Mouse (Mus musculus): ENCODE data around the gene Tmem59l. TPM values are rescaled to one million over a fixed set of nuclear protein-coding genes. Genes with fewer than 3 reads are reported as not detected.

Gene Tmem59l
- polyA plus RNA-seq, 1 experiment from 2014 or later: 0.33 TPM

GRCm38 (mm10) chr8:70486191-70486681, 922 bp downstream of the Tmem59l start:
- DNase-seq: no peak
- H3K4me3 ChIP-seq (replicated peaks): no peak overlapping the region
- no peak overlapping the region for H3K27ac ChIP-seq
- no peak overlapping the region for H3K9ac ChIP-seq
- H3K27me3 ChIP-seq: peaks cover 100% of the 10 kb centered on the region
- ATAC-seq (ENCODE audit: low read depth): no peak
- no peaks in the 10 kb centered on the region for H3K9me3 ChIP-seq (replicated peaks)
- 47% methylated on average over 7 of the region's 7 CpGs for WGBS (ENCODE audit: insufficient replicate concordance)
- no peak overlapping the region for H3K4me2 ChIP-seq
- H3K4me1 ChIP-seq (replicated peaks): peaks cover 21% of the 10 kb centered on the region
- no peaks in the 10 kb centered on the region for H3K36me3 ChIP-seq

GRCm38 (mm10) chr8:70482943-70483342, 4.2 kb downstream of the Tmem59l start:
- H3K4me3 ChIP-seq (replicated peaks): no peak overlapping the region
- no peaks in the 10 kb centered on the region for H3K9me3 ChIP-seq (replicated peaks)
- ATAC-seq (ENCODE audit: low read depth) (no peak), DNase-seq (no peak)
- no peak overlapping the region for H3K9ac ChIP-seq
- H3K27ac ChIP-seq: no peak overlapping the region
- no peak overlapping the region for H3K4me2 ChIP-seq
- peaks cover 98% of the 10 kb centered on the region for H3K27me3 ChIP-seq
- 63% methylated on average over 2 of the region's 2 CpGs for WGBS (ENCODE audit: insufficient replicate concordance)
- peaks cover 14% of the 10 kb centered on the region for H3K4me1 ChIP-seq (replicated peaks)
- no peaks in the 10 kb centered on the region for H3K36me3 ChIP-seq

- DNase-seq: no peak
- H3K36me3 ChIP-seq: no peaks in the 10 kb centered on the region
- H3K4me1 ChIP-seq (replicated peaks): peaks cover 22% of the 10 kb centered on the region
- WGBS (ENCODE audit: insufficient replicate concordance): 58% methylated on average over 3 of the region's 3 CpGs
- peaks cover 89% of the 10 kb centered on the region for H3K27me3 ChIP-seq
- H3K4me2 ChIP-seq: no peak overlapping the region
- no peak for ATAC-seq (ENCODE audit: low read depth)
- no peak overlapping the region for H3K4me3 ChIP-seq (replicated peaks)
- no peaks in the 10 kb centered on the region for H3K9me3 ChIP-seq (replicated peaks)
- H3K27ac ChIP-seq: no peak overlapping the region
- no peak overlapping the region for H3K9ac ChIP-seq
Observed at GRCm38 (mm10) chr8:70481908-70482307, 5.2 kb downstream of the Tmem59l start.

GRCm38 (mm10) chr8:70477269-70477982, 9.7 kb downstream of the Tmem59l start:
- Histone ChIP-seq H3K27ac (peak overlapping the region; percentile 87), H3K36me3 (peaks cover 8% of the 10 kb centered on the region), H3K4me3 (replicated peaks) (peak overlapping the region; percentile 79), H3K4me2 (peak overlapping the region; percentile 87), H3K9me3 (replicated peaks) (no peaks in the 10 kb centered on the region), H3K4me1 (replicated peaks) (peaks cover 42% of the 10 kb centered on the region), H3K9ac (peak overlapping the region; percentile 59), H3K27me3 (peaks cover 44% of the 10 kb centered on the region)
- peak; percentile 79 for DNase-seq
- WGBS (ENCODE audit: insufficient replicate concordance): under 1% methylated on average over 21 of the region's 21 CpGs
- ATAC-seq (ENCODE audit: low read depth): peak; percentile 60

- peak within 1 kb of the TSS; percentile 93 for H3K9ac ChIP-seq
- peak; percentile 86 for ATAC-seq (ENCODE audit: low read depth)
- peaks cover 36% of the 10 kb centered on the region for H3K27me3 ChIP-seq
- peak within 1 kb of the TSS; percentile 79 for H3K4me3 ChIP-seq (replicated peaks)
- no peaks in the 10 kb centered on the region for H3K9me3 ChIP-seq (replicated peaks)
- peaks cover 8% of the 10 kb centered on the region for H3K36me3 ChIP-seq
- peak; percentile 98 for DNase-seq
- H3K4me2 ChIP-seq: peak within 1 kb of the TSS; percentile 87
- WGBS (ENCODE audit: insufficient replicate concordance): under 1% methylated on average over 53 of the region's 53 CpGs
- H3K4me1 ChIP-seq (replicated peaks): peaks cover 42% of the 10 kb centered on the region
- peak within 1 kb of the TSS; percentile 87 for H3K27ac ChIP-seq
Observed at GRCm38 (mm10) chr8:70476333-70477268, 10.6 kb downstream of the Tmem59l start, which contains the start of gene Klhl26. Klhl26 (minus strand) TSS chr8:70476968.

GRCm38 (mm10) chr8:70471856-70472255, 15.3 kb downstream of the Tmem59l start:
- Histone ChIP-seq H3K27ac (no peak overlapping the region), H3K9me3 (replicated peaks) (no peaks in the 10 kb centered on the region), H3K9ac (no peak overlapping the region), H3K36me3 (peaks cover 8% of the 10 kb centered on the region), H3K4me1 (replicated peaks) (peaks cover 57% of the 10 kb centered on the region), H3K27me3 (no peaks in the 10 kb centered on the region), H3K4me3 (replicated peaks) (no peak overlapping the region), H3K4me2 (no peak overlapping the region)
- ATAC-seq (ENCODE audit: low read depth) (no peak), DNase-seq (no peak)
- WGBS (ENCODE audit: insufficient replicate concordance): 96% methylated on average over 7 of the region's 7 CpGs

- Histone ChIP-seq H3K27me3 (no peaks in the 10 kb centered on the region), H3K36me3 (peaks cover 12% of the 10 kb centered on the region), H3K4me2 (no peak overlapping the region), H3K4me1 (replicated peaks) (peaks cover 50% of the 10 kb centered on the region), H3K9ac (no peak overlapping the region), H3K27ac (no peak overlapping the region), H3K4me3 (replicated peaks) (no peak overlapping the region), H3K9me3 (replicated peaks) (no peaks in the 10 kb centered on the region)
- 69% methylated on average over 2 of the region's 2 CpGs for WGBS (ENCODE audit: insufficient replicate concordance)
- DNase-seq (no peak), ATAC-seq (ENCODE audit: low read depth) (peak; percentile 24; the same call in 1 of the 2 replicates)
Observed at GRCm38 (mm10) chr8:70469938-70470337, 17.2 kb downstream of the Tmem59l start.

GRCm38 (mm10) chr8:70469295-70469916, 17.8 kb downstream of the Tmem59l start:
- H3K4me3 ChIP-seq (replicated peaks): no peak overlapping the region
- WGBS (ENCODE audit: insufficient replicate concordance): 26% methylated on average over 10 of the region's 10 CpGs
- H3K4me2 ChIP-seq: peak overlapping the region; percentile 21; the same call in 1 of the 2 replicates
- no peak for DNase-seq
- H3K9ac ChIP-seq: no peak overlapping the region; the same call in 1 of the 2 replicates
- peak; percentile 45 for ATAC-seq (ENCODE audit: low read depth)
- peaks cover 48% of the 10 kb centered on the region for H3K4me1 ChIP-seq (replicated peaks)
- H3K27ac ChIP-seq: peak overlapping the region; percentile 43; the same call in 1 of the 2 replicates
- H3K9me3 ChIP-seq (replicated peaks): no peaks in the 10 kb centered on the region
- peaks cover 14% of the 10 kb centered on the region for H3K36me3 ChIP-seq
- no peaks in the 10 kb centered on the region for H3K27me3 ChIP-seq

- H3K9ac ChIP-seq: no peak overlapping the region
- DNase-seq (no peak), ATAC-seq (ENCODE audit: low read depth) (no peak)
- no peaks in the 10 kb centered on the region for H3K9me3 ChIP-seq (replicated peaks)
- 0 out of 2 replicates have a peak overlapping the region, but pooled peaks have one; percentile 21 for H3K4me2 ChIP-seq
- peaks cover 12% of the 10 kb centered on the region for H3K36me3 ChIP-seq
- no peak overlapping the region for H3K27ac ChIP-seq
- H3K27me3 ChIP-seq: no peaks in the 10 kb centered on the region
- H3K4me1 ChIP-seq (replicated peaks): peaks cover 46% of the 10 kb centered on the region
- WGBS (ENCODE audit: insufficient replicate concordance): 82% methylated on average over 4 of the region's 4 CpGs
- H3K4me3 ChIP-seq (replicated peaks): no peak overlapping the region
Observed at GRCm38 (mm10) chr8:70468733-70469132, 18.4 kb downstream of the Tmem59l start.

- 50% methylated on average over 1 of the region's 1 CpGs for WGBS (ENCODE audit: insufficient replicate concordance)
- no peak overlapping the region for H3K4me3 ChIP-seq (replicated peaks)
- H3K36me3 ChIP-seq: peaks cover 12% of the 10 kb centered on the region
- peaks cover 46% of the 10 kb centered on the region for H3K4me1 ChIP-seq (replicated peaks)
- no peaks in the 10 kb centered on the region for H3K27me3 ChIP-seq
- H3K9ac ChIP-seq: no peak overlapping the region
- no peaks in the 10 kb centered on the region for H3K9me3 ChIP-seq (replicated peaks)
- no peak overlapping the region for H3K4me2 ChIP-seq
- no peak for DNase-seq
- no peak overlapping the region for H3K27ac ChIP-seq
- no peak for ATAC-seq (ENCODE audit: low read depth)
Observed at GRCm38 (mm10) chr8:70467907-70468306, 19.3 kb downstream of the Tmem59l start.
